Mouse (Mus musculus) heart, adult 11 months (tissue): ENCODE measurements around the gene Cracr2b.
A peak's percentile ranks its signal among the peaks of the same experiment; 100 is the strongest.

Experiments
- DNase-seq: peaks from one replicate; pipeline ENCODE4 v3.0.0; 2022

Gene Cracr2b

GRCm38 (mm10) chr7:141487141-141487540 is 26.2 kb downstream of the Cracr2b start:
- no peak for DNase-seq

- DNase-seq, result no peak
Observed at GRCm38 (mm10) chr7:141491151-141491550, 30.3 kb downstream of the Cracr2b start.

GRCm38 (mm10) chr7:141492738-141493137 is 31.8 kb downstream of the Cracr2b start:
- no peak for DNase-seq

GRCm38 (mm10) chr7:141493729-141494128 is 32.8 kb downstream of the Cracr2b start:
- no peak for DNase-seq

- DNase-seq, result no peak
Observed at GRCm38 (mm10) chr7:141495379-141495778, 34.5 kb downstream of the Cracr2b start.

- DNase-seq, result no peak
Observed at GRCm38 (mm10) chr7:141495940-141496339, 35.0 kb downstream of the Cracr2b start.

GRCm38 (mm10) chr7:141497600-141497999 is 36.7 kb downstream of the Cracr2b start:
- peak; percentile 90 for DNase-seq

- no peak for DNase-seq
Observed at GRCm38 (mm10) chr7:141501820-141502555, 41.1 kb downstream of the Cracr2b start.

- no peak for DNase-seq
Observed at GRCm38 (mm10) chr7:141502556-141502905, 41.6 kb downstream of the Cracr2b start.

GRCm38 (mm10) chr7:141506278-141506677 is 45.4 kb downstream of the Cracr2b start:
- no peak for DNase-seq

GRCm38 (mm10) chr7:141508160-141508559 is 47.3 kb downstream of the Cracr2b start:
- no peak for DNase-seq

GRCm38 (mm10) chr7:141510196-141510595 is 49.3 kb downstream of the Cracr2b start:
- no peak for DNase-seq

- DNase-seq, result no peak
Observed at GRCm38 (mm10) chr7:141510681-141511191, 49.8 kb downstream of the Cracr2b start.
